Mouse (Mus musculus) limb, embryonic 11.5 days (tissue): ENCODE measurements around the gene Dop1b. TPM values are rescaled to one million over a fixed set of nuclear protein-coding genes. Genes with fewer than 3 reads are reported as not detected.

Experiments used
- ATAC-seq: fragments of 200-750 bp; cut with Nextera tagmentation; 2 replicates; pipeline ENCODE4 v1.8.0; 2017; ENCODE audit warnings: low read depth; ENCODE audit not compliant: insufficient number of reproducible peaks, low FRiP score, low TSS enrichment
- DNase-seq: peaks from one replicate; pipeline ENCODE4 v3.0.0-alpha.2; 2015; ENCODE audit warnings: low spot score
- H3K27ac ChIP-seq: fragments of 300-500 bp; sonication (generic); replicated peaks from 2 replicates; pipeline ENCODE4 v1.5.1; 2014; ENCODE audit warnings: low read depth, mild to moderate bottlenecking, low read length
- H3K27me3 ChIP-seq: fragments of 300-500 bp; sonication (generic); 2 replicates; pipeline ENCODE4 v1.6.1; 2014; ENCODE audit warnings: mild to moderate bottlenecking, low read length, mixed read lengths; ENCODE audit not compliant: control insufficient read depth, insufficient read depth
- H3K36me3 ChIP-seq: fragments of 300-500 bp; sonication (generic); 2 replicates; pipeline ENCODE4 v1.6.1; 2014; ENCODE audit warnings: mild to moderate bottlenecking, low read length, moderate library complexity, mixed read lengths; ENCODE audit not compliant: control insufficient read depth, insufficient read depth
- H3K4me1 ChIP-seq: fragments of 300-500 bp; sonication (generic); 2 replicates; pipeline ENCODE4 v1.6.1; 2014; ENCODE audit warnings: low read length, mixed read lengths; ENCODE audit not compliant: control insufficient read depth, insufficient read depth
- H3K4me2 ChIP-seq: fragments of 300-500 bp; sonication (generic); 2 replicates; pipeline ENCODE4 v1.6.1; 2014; ENCODE audit warnings: low read depth, mild to moderate bottlenecking, moderate library complexity; ENCODE audit not compliant: severe bottlenecking
- H3K4me3 ChIP-seq: fragments of 300-500 bp; sonication (generic); 2 replicates; pipeline ENCODE4 v1.5.1; 2014; ENCODE audit warnings: low read depth, low read length
- H3K9ac ChIP-seq: fragments of 300-500 bp; sonication (generic); 2 replicates; pipeline ENCODE4 v1.6.1; 2014; ENCODE audit warnings: mild to moderate bottlenecking, low read length
- H3K9me3 ChIP-seq: fragments of 300-500 bp; sonication (generic); 2 replicates; pipeline ENCODE4 v1.6.1; 2016; ENCODE audit warnings: low read length; ENCODE audit not compliant: control insufficient read depth
- WGBS: fragments of 180-500 bp; shearing (Covaris S2); extraction: QIAGEN DNeasy Blood & Tissue Kit; methylation state at CpG from one replicate; pipeline ENCODE4 v1.1.7; 2014; 5-methylcytosine and 5-hydroxymethylcytosine counted together
- polyA plus RNA-seq: library from polyadenylated mRNA; unstranded; fragments of >200 nt; fragmentation: Nextera tagmentation; extraction: Ambion mirVana; gene quantifications from 2 replicates; pipeline ENCODE4 v1.2.1, GENCODE M21; 2014

Dop1b gene
- polyA plus RNA-seq, 1 experiment from 2014 or later: 7.2 TPM

- WGBS: 52% methylated on average over 2 of the region's 2 CpGs
- no peak overlapping the region for H3K4me3 ChIP-seq
- DNase-seq (no peak), ATAC-seq (no peak)
- H3K36me3 ChIP-seq: no peaks in the 10 kb centered on the region
- H3K9me3 ChIP-seq: no peaks in the 10 kb centered on the region
- H3K9ac ChIP-seq: no peak overlapping the region
- no peak overlapping the region for H3K27ac ChIP-seq
- no peaks in the 10 kb centered on the region for H3K27me3 ChIP-seq
- no peak overlapping the region for H3K4me2 ChIP-seq
- H3K4me1 ChIP-seq: no peaks in the 10 kb centered on the region
Measured at GRCm38 (mm10) chr16:93692744-93693143, 19.0 kb upstream of the Dop1b start.

GRCm38 (mm10) chr16:93707116-93707515, 4.6 kb upstream of the Dop1b start:
- DNase-seq (no peak), ATAC-seq (no peak)

GRCm38 (mm10) chr16:93709217-93709616, 2.5 kb upstream of the Dop1b start:
- Histone ChIP-seq H3K9me3 (no peaks in the 10 kb centered on the region), H3K4me1 (0 out of 2 replicates have a peak, but pooled peaks cover 10% of the 10 kb centered on the region), H3K27me3 (peaks cover 10% of the 10 kb centered on the region), H3K9ac (no peak overlapping the region), H3K36me3 (no peaks in the 10 kb centered on the region), H3K27ac (no peak overlapping the region), H3K4me2 (no peak overlapping the region), H3K4me3 (no peak overlapping the region)
- DNase-seq (no peak), ATAC-seq (no peak)
- 81% methylated on average over 1 of the region's 1 CpGs for WGBS

More at GRCm38 (mm10) chr16:93707116-93707515, 4.6 kb upstream of the Dop1b start:
- Histone ChIP-seq H3K9me3 (no peaks in the 10 kb centered on the region), H3K4me1 (0 out of 2 replicates have a peak, but pooled peaks cover 3% of the 10 kb centered on the region), H3K9ac (no peak overlapping the region), H3K4me2 (no peak overlapping the region), H3K27me3 (peaks cover 2% of the 10 kb centered on the region; the same call in 1 of the 2 replicates), H3K4me3 (no peak overlapping the region), H3K27ac (no peak overlapping the region), H3K36me3 (no peaks in the 10 kb centered on the region)
- WGBS: 89% methylated on average over 7 of the region's 7 CpGs

GRCm38 (mm10) chr16:93710924-93711323, 780 bp upstream of the Dop1b start:
- ATAC-seq (peak; percentile 56), DNase-seq (peak; percentile 60)
- Histone ChIP-seq H3K9me3 (no peaks in the 10 kb centered on the region), H3K4me3 (peak overlapping the region; percentile 68), H3K4me1 (0 out of 2 replicates have a peak, but pooled peaks cover 10% of the 10 kb centered on the region), H3K27ac (no peak overlapping the region), H3K27me3 (peaks cover 10% of the 10 kb centered on the region), H3K4me2 (peak overlapping the region; percentile 98), H3K9ac (no peak overlapping the region), H3K36me3 (no peaks in the 10 kb centered on the region)
- 1% methylated on average over 11 of the region's 11 CpGs for WGBS

GRCm38 (mm10) chr16:93712189-93712885, 633 bp downstream of the Dop1b start:
- H3K27ac ChIP-seq: no peak overlapping the region

GRCm38 (mm10) chr16:93712966-93713365, 1.3 kb downstream of the Dop1b start:
- DNase-seq: no peak
- WGBS: 85% methylated on average over 7 of the region's 7 CpGs
- H3K27me3 ChIP-seq: peaks cover 8% of the 10 kb centered on the region

More at GRCm38 (mm10) chr16:93712189-93712885, 633 bp downstream of the Dop1b start:
- peak overlapping the region; percentile 98 for H3K4me2 ChIP-seq
- ATAC-seq: peak; percentile 22
- 12% methylated on average over 31 of the region's 31 CpGs for WGBS
- H3K36me3 ChIP-seq: no peaks in the 10 kb centered on the region
- H3K27me3 ChIP-seq: peaks cover 8% of the 10 kb centered on the region
- H3K9me3 ChIP-seq: no peaks in the 10 kb centered on the region
- peak overlapping the region; percentile 68 for H3K4me3 ChIP-seq
- no peak for DNase-seq
- H3K4me1 ChIP-seq: 0 out of 2 replicates have a peak, but pooled peaks cover 10% of the 10 kb centered on the region
- H3K9ac ChIP-seq: peak overlapping the region; percentile 70

GRCm38 (mm10) chr16:93714426-93714825, 2.7 kb downstream of the Dop1b start:
- no peak overlapping the region for H3K27ac ChIP-seq
- WGBS: 28% methylated on average over 5 of the region's 5 CpGs
- peaks cover 8% of the 10 kb centered on the region for H3K27me3 ChIP-seq
- H3K4me3 ChIP-seq: no peak overlapping the region
- no peak overlapping the region; the same call in 1 of the 2 replicates for H3K4me2 ChIP-seq
- no peak overlapping the region for H3K9ac ChIP-seq
- DNase-seq: no peak
- no peak for ATAC-seq
- H3K9me3 ChIP-seq: no peaks in the 10 kb centered on the region
- no peaks in the 10 kb centered on the region for H3K36me3 ChIP-seq
- 0 out of 2 replicates have a peak, but pooled peaks cover 10% of the 10 kb centered on the region for H3K4me1 ChIP-seq

More at GRCm38 (mm10) chr16:93712966-93713365, 1.3 kb downstream of the Dop1b start:
- H3K4me1 ChIP-seq: 0 out of 2 replicates have a peak, but pooled peaks cover 10% of the 10 kb centered on the region
- H3K4me2 ChIP-seq: peak overlapping the region; percentile 98; the same call in 1 of the 2 replicates
- H3K9ac ChIP-seq: no peak overlapping the region
- H3K4me3 ChIP-seq: no peak overlapping the region
- H3K36me3 ChIP-seq: no peaks in the 10 kb centered on the region
- H3K9me3 ChIP-seq: no peaks in the 10 kb centered on the region
- no peak for ATAC-seq
- no peak overlapping the region for H3K27ac ChIP-seq

GRCm38 (mm10) chr16:93715826-93716225, 4.1 kb downstream of the Dop1b start:
- DNase-seq (no peak), ATAC-seq (no peak)
- H3K36me3 ChIP-seq: no peaks in the 10 kb centered on the region
- WGBS: 93% methylated on average over 6 of the region's 6 CpGs
- 0 out of 2 replicates have a peak, but pooled peaks cover 9% of the 10 kb centered on the region for H3K4me1 ChIP-seq
- H3K9me3 ChIP-seq: no peaks in the 10 kb centered on the region
- H3K4me2 ChIP-seq: no peak overlapping the region
- H3K4me3 ChIP-seq: no peak overlapping the region
- no peak overlapping the region for H3K27ac ChIP-seq
- H3K27me3 ChIP-seq: peaks cover 8% of the 10 kb centered on the region
- H3K9ac ChIP-seq: no peak overlapping the region
